Mouse (Mus musculus) WW6 (cell line): ENCODE measurements around the gene Zfp13.
"Not testable (repeated sequence)": the region's sequence is repeated elsewhere in the genome, so short reads cannot be mapped to it uniquely, and the experiment has no call there.

Experiments used
- DNase-seq: peaks from one replicate; pipeline ENCODE4 v3.0.0-alpha.2; 2013; ENCODE audit warnings: low read depth, low spot score

The Zfp13 gene

DNA sequence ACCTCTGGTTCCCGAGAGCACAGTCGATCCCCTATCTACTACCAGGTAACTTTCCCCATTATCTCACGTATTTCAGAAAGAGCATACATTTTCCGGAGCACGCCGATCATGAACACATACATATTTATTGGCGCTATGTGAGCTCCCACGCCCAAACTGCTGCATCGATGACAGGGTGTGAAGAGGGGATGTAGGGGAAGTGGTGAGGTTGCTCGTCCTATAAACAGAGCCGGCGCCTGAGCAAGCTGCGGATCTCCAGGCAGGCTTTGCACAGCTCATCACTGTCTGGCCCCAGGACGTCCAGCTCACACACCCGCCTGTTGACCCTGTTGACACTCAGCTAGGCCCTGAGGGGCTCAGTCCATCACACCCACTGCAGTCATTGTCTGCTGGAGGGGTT is 48.4 kb downstream of the Zfp13 start:
- DNase-seq, result no peak

DNA sequence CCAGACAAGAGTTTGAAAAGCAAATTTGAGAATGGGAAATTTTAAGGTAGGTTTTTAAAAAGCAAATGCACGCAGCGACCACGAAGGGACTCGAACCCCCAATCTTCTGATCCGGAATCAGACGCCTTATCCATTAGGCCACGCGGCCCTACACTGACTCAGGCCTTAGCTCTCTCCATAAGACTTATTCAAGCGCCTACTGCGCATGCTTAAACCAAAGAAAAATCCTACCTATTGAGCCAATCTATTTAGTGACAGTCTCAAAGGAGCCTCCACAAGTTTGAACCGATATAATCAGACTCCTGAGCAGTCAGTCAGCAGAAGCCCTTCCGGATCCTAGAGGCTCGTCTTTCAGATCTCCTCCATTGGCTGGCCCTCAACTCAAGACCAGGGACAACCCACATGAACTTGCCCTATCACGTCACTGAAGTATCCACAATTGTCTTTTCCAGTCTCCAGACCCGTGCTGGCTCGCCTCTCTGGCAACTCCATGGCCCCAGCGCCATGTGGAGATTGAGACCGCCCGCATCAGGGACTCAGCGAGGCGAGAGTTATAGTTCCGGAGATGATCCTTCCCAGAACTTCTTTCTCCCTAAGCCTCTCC is 49.0 kb downstream of the Zfp13 start:
- DNase-seq, result no peak

DNA sequence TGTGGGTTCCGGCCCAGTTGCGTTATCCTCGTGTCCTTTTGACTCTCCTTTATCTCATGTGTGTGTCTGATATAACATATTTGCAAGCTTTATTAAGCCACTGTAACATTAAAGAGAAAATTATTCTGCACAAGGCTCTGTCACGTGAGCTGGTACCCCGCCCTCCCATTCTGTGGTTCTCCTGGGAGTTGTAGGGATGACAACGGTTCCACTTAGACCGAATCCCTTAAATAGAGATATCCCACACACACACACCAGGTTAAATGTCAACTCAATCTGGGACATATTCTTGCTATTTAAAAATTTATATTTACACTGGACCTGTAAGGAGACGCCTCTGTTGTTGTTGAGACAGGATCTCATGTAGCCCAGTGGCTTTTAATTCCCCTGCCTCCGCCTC is 49.8 kb downstream of the Zfp13 start:
- DNase-seq, result no peak

DNA sequence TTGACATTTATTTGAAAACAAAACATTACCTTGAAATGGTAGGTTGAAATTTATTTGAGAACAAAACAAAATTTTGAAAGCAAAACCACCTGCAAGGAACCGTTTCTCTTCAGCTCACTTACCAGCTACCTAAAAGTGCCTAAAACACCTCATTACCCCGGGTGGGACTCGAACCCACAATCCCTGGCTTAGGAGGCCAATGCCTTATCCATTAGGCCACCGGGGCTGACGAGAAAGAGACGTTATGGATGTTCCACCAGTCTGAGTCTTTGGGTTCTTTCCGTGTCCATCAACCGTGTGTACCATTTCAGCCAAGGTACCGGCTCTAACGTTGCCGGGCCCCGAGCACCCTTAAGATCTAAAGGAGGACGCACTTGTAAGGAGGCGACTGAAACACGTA is 50.7 kb downstream of the Zfp13 start:
- peak; percentile 81 for DNase-seq

DNA sequence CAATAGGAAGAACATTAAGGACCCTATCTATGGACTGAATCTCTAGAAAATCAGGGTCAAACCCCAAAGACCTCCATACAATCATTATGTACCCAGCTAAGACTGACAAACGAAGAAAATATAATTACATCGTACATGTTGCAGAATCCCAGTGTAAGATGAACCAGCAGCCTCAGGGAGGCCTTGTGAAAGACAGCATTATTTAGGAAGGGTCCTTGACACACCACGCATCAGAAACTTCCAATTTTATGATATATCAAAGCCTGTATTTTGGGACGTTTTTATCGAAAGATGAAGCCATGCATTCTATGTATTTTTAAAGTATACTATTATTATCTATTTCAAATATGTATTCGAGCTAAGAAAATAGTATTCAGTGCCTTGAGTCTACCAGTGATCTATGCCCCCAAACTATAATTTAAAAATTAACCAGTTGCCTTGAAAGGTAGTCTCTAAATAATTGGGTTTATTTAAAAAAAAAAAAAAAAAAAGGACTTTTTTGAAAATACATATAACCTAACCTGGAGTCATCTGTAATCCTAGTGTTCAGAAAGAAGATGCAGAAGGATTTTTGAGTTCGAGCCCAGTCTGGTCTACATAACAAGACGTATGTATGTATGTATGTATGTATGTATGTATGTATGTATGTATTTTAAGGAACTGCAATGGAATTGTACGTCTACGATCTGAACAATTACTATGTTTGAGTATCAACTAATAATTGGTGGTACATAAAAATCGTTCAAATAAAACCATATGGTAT is 51.4 kb downstream of the Zfp13 start:
- no peak for DNase-seq

DNA sequence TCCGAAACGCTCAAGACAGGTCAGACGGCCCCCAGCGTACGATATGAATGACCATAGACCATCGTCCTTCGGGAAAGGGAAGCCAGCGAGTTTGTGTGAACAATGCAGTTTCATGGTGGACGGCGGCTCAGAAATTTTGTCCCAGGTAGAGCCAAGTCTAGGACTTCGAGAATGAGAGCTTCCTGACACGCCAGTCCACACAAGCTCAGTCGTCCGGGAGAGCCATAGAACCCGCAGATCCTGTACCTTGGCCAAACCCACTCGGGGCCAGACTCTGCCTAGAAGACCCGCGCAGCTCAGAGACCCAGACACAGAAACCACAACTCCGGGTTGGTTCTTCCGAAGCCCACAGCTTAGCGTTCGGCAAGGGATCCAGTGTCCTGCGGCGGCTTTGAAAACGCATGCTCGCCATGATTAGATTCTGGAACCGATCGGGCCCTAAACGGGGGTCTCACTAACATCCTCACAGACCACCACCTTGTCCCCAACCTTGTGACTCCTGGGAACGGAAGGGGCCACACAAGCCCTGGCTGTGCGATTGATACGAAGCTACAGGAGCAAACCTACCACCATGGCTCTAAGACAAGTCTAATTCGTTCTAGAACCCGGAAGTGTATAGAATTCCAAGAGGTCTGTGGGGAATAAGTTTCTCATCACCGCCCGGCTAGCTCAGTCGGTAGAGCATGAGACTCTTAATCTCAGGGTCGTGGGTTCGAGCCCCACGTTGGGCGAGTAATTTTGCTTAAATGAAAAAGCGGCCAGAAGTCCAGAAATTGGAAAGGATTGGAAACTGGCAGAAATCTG is 52.4 kb downstream of the Zfp13 start:
- DNase-seq, result no peak

DNA sequence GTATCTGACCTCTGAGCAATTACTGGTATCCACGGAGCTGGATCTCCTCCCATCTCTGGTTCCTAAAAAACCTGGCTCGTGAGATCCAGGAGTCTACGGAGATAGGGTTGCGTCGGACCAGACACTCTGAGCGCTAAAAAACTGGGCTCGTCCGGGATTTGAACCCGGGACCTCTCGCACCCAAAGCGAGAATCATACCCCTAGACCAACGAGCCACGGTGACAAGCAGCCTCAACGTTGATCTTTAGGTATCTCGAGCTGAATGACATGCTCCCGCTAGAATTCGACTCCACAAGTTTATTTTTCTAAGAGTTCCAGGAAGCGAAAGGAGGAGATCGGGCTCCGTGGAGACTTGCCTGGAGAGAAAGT is 53.0 kb downstream of the Zfp13 start:
- DNase-seq, result no peak

DNA sequence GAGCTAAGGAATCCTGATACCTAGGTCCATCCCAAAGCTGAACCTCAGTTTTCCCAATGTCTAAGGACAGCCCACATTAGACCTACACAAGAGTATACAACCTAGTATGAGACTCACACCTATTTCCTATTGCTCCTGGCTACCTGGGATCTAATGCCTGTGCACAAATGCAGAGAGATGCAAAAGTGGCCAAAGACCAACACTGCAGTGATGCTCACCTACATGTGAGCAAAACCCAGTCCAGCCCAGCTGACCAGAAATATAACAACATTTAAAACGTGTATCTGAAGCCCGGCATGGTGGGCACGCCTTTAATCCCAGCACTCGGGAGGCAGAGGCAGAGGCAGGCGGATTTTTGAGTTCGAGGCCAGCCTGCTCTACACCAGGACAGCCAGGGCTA is 53.4 kb downstream of the Zfp13 start:
- DNase-seq, result no peak

DNA sequence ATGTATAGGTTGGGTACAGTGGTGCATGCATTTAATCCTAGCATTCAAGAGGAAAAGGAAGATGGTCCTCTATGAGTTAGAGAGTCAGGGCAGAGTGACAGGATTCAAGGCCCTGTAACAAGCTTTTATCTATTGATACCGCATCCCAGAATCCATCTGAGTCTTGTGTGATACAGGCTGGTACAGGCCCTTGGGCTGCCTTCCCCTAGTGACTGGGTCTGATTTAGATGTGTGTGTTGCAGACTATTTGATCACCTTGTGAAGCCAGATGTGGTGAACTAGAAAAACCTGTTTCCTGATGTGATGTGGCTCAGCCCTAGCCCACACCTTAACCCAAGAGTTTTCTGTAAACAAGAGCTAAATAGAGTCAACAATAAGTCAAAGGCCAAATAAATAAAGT is 54.5 kb downstream of the Zfp13 start:
- DNase-seq, result no peak

DNA sequence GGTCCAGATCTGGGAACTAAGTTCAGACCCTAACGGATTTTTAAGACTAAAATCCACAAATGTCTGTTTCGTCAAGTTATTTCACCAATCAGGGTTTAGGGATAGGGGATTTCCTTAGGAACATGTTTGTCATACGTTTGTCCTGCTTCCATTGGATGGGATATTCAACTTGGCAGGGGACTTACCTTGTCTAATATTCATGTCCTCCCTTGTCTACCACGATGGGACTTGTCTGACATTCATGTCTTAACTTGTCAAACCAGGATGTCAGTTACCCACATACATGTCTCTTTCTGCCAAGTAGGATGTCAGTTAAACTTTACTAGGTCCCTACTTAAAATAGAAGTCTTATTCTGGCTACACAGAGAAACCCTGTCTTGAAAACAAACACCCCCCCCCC is 55.3 kb downstream of the Zfp13 start:
- no peak for DNase-seq

DNA sequence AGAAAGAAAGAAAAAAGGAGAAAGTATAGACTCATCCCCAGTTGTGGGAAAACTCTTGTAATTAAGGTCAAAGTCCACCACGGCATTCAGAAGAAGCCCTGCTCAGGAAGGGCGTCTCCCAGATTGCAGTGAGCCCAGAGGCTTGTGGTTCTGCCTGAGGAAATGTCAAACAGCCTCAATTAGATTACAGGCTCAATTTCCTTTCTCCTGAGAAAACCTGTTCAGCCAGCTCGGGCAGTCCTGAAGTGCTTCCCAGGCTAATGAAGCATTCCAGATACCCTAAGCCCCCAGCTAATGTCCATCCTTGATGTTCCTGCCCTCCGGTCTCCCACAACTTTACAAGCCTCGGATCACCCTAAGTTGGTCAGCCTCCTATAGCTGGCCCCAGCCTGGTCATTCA is 56.0 kb downstream of the Zfp13 start:
- no peak for DNase-seq

DNA sequence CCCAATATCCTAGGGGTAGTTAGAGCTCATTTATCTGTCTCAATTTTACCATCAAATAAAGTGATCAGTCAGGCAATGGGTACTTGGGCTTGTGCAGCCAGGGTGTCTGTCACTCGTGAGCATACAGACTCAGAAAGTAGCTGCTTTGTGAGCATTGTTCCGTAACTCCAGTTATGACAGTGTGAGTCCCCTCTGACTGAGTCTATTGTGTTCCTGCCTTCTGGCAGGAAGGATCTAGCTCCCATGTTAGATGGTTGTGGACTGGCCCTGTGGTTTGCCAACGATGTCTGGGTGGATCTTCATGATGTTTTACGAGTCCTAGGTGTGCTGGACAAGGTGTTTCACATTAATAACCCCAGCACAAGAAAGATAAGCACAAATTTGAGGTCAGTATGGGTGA is 56.5 kb downstream of the Zfp13 start:
- DNase-seq, result no peak

DNA sequence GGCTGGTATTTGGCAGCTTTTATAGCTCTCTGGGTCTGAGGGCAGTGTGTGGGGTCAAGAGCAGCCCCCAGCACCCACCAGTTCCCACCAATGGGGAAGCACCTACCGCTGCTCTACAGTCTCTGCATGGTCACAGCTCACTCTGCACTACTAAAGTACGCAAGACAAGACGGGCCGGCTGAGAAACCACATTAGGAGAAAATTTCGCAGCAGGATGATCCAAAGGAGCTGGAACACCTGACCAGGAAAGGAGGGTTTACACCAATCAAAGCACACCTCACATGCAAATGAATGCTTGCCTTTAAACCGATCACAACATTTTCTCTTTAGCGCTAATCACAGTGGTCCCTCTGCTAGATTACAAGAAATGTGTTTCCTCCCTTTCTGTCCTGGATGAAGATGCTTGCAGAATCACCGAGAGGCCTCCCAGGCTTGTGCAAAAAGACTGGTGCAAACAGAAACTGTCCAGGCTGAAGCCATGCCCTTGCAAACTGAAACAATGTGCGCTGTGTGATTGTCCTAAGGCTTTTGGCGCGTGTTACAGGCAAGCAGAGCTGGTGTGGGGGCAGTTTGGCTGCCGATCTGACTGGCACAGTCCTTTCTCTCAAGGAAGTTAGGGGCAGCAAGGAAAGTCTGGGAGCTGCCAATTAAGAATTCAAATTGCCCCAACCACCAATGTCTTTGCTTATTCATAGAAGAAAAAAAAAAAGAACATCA is 57.1 kb downstream of the Zfp13 start:
- no peak for DNase-seq

DNA sequence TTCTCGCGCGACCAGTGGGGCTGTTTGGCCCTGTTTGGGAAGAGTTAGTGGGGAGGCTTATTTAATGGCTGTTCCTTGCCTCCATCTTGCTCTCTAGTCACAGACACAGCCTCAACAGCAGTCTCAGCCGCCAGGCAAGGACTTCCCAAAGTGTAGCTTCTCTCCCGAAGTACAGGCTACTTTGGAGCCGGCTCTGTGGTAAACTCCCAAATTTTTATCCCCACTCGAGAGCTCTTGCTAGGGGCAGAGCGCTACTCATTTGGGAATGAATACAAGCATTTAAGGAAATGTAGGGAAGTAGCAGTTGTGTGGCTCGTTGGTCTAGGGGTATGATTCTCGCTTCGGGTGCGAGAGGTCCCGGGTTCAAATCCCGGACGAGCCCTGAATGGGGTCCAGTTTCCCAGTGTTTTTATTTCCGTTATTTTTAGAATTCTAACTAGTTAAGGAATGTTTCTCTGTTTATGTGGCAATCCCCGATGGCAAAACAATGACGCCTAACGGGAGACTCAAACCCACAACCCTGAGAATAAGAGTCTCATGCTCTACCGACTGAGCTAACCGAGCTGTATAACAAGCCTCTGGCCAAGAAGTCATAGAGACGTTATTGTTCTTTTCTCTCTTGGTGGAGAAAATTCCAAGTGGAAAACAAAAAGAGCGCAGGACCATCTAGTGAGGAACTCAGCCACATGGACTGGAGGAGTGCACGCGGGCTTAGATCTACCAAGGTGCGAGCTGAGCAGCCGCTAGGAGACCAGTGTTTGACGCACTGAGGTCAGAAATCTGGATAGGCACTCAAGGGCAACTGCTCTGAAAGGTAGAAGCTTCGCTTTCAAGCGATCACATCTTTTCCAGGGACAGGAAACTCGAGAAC is 58.4 kb downstream of the Zfp13 start:
- DNase-seq, result no peak

DNA sequence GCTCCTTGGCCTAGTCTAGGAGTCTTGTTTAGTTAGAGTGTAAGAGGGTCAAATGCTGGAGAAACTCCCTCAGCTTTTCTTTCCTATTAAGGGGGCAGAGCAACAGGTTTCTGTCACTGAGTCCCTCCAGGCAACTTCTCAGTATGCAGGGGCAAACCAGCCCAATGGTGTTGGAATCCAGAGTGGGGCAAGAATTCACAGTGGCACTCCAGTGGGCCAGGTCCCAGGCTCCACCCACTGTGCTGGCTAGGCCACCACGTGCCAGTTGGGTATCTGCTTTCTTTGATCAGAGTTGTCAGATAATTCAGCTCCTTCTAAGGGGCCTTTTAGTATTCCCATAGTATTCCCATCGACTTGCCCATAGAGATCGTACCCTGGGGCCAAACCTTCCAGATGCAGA is 59.2 kb downstream of the Zfp13 start:
- no peak for DNase-seq

DNA sequence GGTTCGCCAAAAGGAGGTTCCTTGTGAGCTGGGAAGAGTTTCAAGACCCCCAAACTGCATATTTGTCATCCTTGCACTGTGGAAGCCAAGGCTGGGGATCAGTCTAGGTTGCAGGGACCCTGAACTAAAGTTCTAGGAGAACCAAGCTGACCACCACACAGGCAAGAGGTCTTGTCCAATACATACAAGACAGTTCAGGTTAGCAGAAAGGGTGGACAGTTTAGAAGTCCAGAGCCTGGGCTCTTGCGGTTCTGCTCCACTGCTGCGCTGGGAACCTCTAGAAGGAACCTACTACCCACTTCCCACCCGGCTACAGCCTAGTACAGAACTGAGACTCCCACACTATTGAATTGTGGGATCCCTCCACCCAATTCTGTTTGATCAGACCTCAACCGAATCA is 59.7 kb downstream of the Zfp13 start:
- no peak for DNase-seq

DNA sequence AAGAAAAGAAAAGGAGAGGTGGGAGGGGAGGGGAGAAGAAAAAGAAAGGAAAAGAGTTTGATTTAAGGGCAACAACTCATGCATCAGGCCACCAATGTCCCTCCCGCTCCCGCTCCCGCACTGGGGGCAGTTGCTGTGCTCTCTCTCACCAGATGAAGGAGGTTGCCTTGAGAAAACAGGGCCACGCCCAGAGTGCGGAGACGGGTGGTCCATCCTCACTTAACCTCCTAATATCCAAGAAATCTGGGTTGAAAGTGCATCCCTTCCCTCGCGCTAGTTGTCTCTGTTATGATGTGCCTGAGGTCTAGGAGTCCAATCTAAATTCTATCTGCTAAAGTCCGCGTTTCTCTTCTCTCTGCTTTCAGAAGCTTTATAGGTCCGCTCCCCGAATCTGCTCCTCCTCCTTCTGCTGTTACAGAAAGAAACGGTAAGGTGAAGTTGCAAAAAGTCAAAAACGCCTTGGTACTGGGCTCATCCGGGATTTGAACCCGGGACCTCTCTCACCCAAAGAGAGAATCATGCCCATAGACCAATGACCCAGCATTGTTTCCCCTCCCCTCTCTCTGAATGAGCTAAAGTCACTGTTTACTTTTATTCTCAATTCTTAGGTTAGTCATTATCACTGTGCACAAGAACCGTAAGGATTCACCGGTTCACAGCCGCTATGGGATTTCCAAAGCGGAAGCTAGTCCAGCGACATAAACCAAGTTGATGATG is 60.8 kb downstream of the Zfp13 start:
- no peak for DNase-seq

DNA sequence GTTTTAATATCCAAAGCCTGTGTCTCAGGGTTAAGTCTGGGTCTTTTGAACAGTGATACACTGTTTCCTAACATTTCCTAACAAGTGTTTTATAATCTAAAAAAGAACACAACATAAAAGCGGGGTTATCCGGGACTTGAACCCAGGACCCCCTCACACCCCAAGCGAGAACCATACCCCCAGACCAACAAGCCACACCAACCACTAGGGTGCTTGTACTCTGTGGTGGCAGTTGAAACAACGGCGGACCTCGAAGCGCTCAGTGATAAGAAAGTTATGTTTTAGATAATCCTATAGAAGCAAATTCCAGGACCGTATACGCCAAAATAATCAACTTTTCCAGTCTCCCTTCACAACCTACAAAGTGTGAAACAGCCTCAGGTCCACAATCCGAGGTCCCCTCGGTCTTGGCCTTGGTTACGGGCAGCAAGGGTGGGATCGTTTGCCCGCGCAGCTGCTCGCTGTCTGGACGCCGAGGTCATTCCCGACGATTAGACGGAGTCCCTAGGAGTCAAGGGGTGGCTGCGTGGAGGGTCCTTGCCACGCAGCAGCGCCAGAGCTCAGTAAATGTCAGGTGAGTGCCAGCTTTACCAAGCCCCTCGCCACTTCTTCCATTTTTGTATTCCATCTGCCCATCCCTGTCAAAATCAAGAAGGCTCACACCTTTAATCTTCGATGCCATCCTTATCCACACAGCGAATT is 61.6 kb downstream of the Zfp13 start:
- no peak for DNase-seq

DNA sequence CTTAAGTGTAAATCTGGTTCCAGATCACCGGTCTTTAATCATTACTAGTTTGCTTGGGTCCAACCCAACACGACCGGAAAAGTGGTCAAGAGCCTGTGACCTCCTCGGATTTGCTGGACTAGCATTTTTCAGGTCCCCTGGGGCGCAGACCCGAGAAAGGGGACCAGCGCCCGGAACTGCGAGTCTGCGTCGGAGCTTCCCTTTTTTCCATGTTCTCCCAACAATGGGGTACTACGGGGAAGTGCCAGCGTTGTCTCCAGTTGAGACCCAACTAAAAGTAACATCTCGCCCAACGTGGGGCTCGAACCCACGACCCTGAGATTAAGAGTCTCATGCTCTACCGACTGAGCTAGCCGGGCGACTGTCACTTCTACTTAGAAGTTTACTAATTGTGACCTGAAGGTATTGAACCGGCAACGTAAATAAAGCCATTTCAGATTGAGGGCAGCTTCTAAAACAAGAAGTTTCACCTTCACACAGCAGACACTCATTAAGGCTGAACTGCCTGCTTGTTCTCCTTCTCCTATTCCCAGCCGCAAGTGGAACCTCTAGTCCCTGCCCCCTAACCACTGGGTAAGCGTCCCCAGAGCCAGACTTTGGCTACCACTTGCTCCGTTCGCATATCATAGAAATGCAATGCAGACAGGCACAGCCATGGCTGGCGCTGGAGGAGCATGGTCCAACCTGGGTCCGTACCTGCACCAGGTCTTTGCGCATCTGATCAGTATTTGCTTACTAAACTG is 64.1 kb downstream of the Zfp13 start:
- not testable (repeated sequence) for DNase-seq
